Mouse (Mus musculus) adrenal gland, postnatal 10 days (tissue): ENCODE results near the gene Dcst2. TPM values are rescaled to one million over a fixed set of nuclear protein-coding genes. Genes with fewer than 3 reads are reported as not detected.

Source experiments
- DNase-seq: peaks from one replicate; pipeline ENCODE4 v3.0.0; 2021; ENCODE audit warnings: mixed read lengths
- total RNA-seq, 2 experiments: library from RNA; stranded (reverse); gene quantifications; 2 replicates each; pipeline ENCODE4 v1.2.3; 2021

Dcst2 gene
- total RNA-seq, 2 experiments from 2014 or later, result 0.48 to 0.82 TPM

GRCm38 (mm10) chr3:89388134-89388881 is 26.5 kb downstream of the Dcst2 start:
- peak; percentile 82 for DNase-seq

GRCm38 (mm10) chr3:89388901-89389740 is 27.3 kb downstream of the Dcst2 start:
- DNase-seq, result no peak

DNA sequence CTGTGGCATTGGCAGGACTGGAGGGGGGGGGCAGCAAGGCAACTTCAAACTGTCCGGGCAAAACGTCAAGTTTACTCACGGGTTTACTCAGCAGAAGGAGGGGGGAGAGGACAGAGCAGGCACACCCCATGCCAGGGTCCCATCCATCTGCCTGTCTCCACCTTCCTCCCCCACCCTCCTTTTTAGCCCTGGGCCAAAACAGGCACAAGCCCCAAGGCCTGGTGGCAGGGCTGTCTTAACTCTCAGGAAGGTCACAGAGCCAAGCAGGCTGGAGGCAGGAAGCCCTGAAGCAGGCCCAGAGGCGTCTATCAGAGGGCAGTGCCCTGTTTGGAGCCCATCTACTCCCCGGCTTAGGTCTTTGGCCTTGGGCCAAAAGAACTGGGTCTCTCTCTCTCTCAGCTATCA is 28.3 kb downstream of the Dcst2 start:
- DNase-seq, result peak; percentile 82

DNA sequence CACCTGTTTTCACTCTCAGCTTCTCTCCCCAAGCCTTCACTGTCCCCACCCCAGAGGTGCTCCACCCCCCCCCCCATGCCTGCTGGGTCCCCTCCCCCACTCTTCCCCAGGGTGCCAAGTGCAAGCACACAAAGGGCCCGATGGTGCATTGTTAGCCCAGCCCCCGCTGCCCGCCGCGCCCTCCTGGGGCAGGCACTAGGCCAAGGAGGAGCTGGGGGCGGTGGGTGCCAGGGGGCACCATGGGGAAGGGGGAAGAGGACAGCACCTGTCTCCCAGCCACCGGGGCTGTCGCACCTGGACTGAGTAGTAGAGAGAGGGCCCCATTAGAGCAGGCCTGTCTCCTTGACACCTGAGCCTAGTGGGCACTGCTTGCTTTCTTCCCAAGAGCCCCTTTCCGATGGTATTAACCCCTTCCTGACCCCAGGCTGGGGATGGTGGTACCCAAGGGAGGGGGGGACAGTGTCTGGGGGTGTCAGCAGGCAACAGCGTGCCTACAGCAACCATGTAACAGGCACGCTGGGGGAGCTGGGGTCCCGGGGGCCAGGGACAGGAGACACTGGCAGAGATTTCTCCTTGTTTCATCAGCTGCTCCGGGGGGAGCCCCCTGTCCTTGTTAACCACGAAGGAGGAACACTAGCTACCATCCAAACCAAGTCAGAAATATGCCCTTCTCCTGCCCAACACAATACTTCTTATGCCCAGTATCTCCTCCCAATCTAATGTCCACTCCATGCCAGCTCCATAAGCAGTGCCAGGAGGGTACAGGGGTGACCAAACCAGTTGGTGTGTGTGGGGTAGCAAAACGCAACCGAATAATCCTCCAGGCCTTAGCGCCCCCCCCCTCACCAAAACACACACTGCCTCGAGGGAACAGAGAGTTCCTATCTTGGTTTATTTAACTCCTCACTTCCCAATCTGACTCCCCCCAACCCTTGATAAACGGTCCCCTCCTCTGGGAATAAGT is 29.2 kb downstream of the Dcst2 start:
- DNase-seq, result peak; percentile 64

DNA sequence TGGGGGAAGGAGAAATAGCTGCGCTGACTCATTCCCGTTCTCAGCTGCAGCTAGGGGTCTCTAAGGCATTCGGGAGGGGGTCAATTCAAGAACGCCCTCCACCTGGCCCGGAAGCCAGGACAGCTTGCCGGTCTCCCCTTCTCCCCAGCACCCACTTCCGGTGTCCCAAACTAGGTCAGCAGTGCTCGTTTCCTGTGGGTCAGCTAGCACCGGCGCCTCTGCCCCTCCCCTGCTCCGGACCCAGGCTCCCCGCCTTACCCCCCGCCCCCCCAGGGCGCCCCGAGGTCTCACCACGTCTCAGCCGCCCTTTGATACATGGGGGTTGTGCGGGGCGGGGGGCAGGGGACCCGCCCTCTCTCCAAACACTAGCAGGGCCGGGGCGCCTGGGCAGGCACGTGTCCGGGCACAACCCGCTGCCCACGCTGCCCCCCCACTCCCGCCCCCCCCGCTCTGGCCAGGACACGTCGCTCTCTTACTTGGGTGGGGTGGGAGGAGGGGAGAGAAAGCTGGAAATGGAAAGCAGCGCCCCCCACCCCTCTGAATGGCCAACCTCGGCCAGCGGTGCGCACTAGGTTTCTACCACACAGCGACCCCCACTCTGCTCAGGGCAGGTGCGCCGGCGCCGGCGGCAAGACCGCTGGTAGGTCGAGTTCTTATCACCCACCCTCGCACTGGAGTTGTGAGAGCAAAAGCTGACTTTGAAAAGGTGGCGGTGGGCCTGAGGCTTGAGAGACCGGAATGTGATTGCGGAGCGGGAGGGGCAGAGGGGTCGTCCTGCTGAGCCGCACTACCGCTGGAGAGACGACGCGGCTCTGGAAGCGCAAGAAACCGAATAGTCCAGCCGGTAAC is 30.1 kb downstream of the Dcst2 start:
- peak; percentile 86 for DNase-seq

- DNase-seq, result peak; percentile 59
These were observed 31.1 kb downstream of the Dcst2 start for GRCm38 (mm10) chr3:89392871-89393311.

- DNase-seq, result peak; percentile 99
These were observed 31.8 kb downstream of the Dcst2 start for GRCm38 (mm10) chr3:89393605-89394004.

GRCm38 (mm10) chr3:89394006-89394893 is 32.5 kb downstream of the Dcst2 start, which contains the start of gene Zbtb7b:
Zbtb7b (minus strand) TSS chr3:89394776.
- DNase-seq, result peak; percentile 89

GRCm38 (mm10) chr3:89394894-89395256 is 33.1 kb downstream of the Dcst2 start:
- DNase-seq, result peak; percentile 86

DNA sequence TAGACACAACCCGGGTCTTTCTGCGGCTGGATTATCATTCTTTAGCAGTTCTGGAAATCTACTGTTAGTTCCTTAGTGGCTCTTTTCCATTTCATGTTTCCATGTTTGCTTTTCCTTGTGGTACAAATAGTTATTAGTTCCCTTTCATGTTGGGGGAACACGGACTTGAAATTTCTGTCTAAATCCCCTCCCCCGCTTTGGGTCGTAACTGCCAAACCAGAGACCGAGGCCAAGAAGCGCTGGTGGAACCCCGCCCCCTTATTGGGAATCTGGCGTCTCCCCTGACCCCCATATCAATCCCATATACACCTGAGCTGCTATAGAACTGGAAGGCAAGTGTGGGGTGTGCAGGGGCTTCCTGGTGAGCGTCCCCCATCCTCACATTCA is 33.6 kb downstream of the Dcst2 start:
- peak; percentile 48 for DNase-seq

DNA sequence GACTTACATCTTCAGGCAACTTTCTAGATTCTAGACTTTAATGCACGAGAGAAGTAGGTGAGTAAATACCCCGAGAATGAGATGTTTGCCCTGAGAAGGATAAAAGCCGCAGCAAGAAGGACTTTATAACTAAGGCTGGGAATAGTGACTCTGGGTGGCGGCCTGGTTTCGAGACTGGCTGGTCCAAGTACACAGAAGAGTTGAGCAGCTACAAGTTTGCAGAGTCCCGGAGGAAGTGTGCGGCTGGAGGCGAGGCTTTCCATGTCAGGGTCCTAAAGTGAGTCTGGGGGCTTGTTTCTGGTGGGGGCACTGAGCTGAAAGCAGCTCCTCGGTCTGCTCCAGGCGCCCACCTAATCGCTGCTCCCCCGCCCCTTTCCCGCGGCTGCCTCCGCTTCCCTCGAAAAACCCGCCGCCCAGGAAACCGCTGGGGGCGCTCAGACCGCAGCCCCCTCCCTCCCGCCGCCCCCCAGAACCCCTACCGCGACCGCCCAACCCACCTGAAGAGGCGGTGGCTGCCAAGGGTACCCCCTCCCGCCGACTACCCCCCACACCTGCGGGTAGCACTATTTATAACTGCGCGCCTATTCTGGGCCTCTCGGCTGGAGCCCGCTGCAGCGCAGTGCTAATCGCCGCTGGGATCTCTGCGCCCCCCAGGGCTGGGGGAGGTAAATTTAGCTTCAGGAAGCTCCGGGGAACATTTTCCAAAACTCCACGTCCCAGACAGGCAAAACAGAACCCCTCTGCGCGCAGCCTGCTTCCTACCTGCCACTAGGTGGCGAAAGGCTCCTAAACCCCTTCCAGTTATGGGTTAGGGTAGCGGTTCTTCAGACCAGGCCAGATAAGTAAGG is 34.3 kb downstream of the Dcst2 start:
- DNase-seq, result peak; percentile 78

- DNase-seq, result no peak
These were observed 34.9 kb downstream of the Dcst2 start for GRCm38 (mm10) chr3:89396654-89397005.

DNA sequence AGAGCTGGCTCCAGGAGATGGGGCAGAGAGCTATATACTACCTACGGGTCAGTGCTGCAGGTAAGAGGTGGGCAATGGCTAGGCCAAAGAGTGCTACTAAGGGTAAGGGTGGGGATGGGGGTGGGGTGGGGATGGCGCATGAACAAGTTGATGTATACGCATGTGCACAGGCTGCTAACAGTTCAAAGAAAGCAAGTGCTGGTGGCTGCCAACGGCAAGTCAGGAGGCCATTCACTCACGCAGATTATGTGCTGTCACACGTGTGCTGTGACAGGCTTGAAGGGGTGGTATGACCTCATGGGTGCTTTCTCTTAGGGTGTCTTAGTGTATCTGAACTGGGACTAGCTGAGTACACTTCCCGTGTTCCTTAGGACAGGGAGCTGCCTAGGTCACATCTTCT is 39.6 kb downstream of the Dcst2 start:
- no peak for DNase-seq

- no peak for DNase-seq
These were observed 40.9 kb downstream of the Dcst2 start, which contains the start of gene Lenep for GRCm38 (mm10) chr3:89402693-89403092. Lenep (minus strand) TSS chr3:89402793.

- DNase-seq, result no peak
These were observed 45.1 kb downstream of the Dcst2 start for GRCm38 (mm10) chr3:89406887-89407286.

- DNase-seq, result no peak
These were observed 46.7 kb downstream of the Dcst2 start for GRCm38 (mm10) chr3:89408448-89408847.

DNA sequence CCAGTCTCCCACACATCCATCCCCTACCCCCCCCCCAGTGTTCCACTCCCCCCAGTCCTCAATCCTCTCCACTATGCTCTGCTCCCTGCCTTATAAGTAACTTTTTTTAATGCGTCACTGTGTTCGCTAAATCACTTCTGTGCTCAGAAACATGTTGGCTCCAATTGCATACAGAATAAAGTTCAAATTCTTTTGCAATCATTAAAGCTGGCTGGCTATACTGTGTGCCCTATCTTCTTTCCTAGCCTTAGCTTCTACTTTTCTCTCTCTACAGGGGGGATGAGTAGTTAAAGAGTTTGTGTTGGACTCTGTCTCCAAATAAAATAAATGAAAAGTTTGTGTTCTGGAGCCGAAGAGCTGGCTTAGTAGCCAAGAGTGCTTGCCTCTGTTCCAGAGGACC is 47.9 kb downstream of the Dcst2 start:
- no peak for DNase-seq

DNA sequence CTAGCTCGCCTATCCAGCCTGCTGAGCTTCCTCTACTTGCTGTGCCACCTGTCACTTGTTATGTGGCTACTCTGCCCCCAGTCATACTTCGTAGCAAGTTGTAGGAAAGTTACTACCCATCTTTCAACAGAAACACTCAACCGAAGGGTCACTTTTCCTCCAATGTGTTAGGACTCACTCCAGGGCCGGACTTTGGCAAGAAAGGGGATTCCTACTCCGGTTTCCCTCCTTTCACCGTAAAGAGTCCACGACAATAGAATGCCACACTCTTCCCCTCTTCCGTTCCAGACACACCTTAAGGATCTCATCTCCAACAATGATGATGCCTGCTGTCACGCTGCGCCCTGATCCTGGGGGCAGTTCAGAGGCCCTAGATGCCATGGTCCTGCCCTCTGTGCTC is 49.1 kb downstream of the Dcst2 start:
- DNase-seq, result no peak
